Mouse (Mus musculus) hindbrain, embryonic 12.5 days (tissue): ENCODE results near the gene Robo3. TPM values are rescaled to one million over a fixed set of nuclear protein-coding genes. Genes with fewer than 3 reads are reported as not detected.

ENCODE experiments used
- ATAC-seq: fragments of 200-750 bp; cut with Nextera tagmentation; 2 replicates; pipeline ENCODE4 v1.8.0; 2017; ENCODE audit warnings: moderate TSS enrichment; ENCODE audit not compliant: low FRiP score
- H3K27ac ChIP-seq: fragments of 300-500 bp; sonication (generic); 2 replicates; pipeline ENCODE4 v1.5.1; 2016; ENCODE audit warnings: mild to moderate bottlenecking
- H3K27me3 ChIP-seq: fragments of 300-500 bp; sonication (generic); 2 replicates; pipeline ENCODE4 v1.6.1; 2016; ENCODE audit warnings: mild to moderate bottlenecking
- H3K36me3 ChIP-seq: fragments of 300-500 bp; sonication (generic); 2 replicates; pipeline ENCODE4 v1.6.1; 2016; ENCODE audit warnings: mild to moderate bottlenecking
- H3K4me1 ChIP-seq: fragments of 300-500 bp; sonication (generic); 2 replicates; pipeline ENCODE4 v1.6.1; 2016
- H3K4me2 ChIP-seq: fragments of 300-500 bp; sonication (generic); replicated peaks from 2 replicates; pipeline ENCODE4 v1.6.1; 2016; ENCODE audit warnings: mild to moderate bottlenecking
- H3K4me3 ChIP-seq: fragments of 300-500 bp; sonication (generic); 2 replicates; pipeline ENCODE4 v1.5.1; 2016; ENCODE audit warnings: mild to moderate bottlenecking
- H3K9ac ChIP-seq: fragments of 300-500 bp; sonication (generic); 2 replicates; pipeline ENCODE4 v1.6.1; 2016; ENCODE audit warnings: mild to moderate bottlenecking, moderate library complexity
- H3K9me3 ChIP-seq: fragments of 300-500 bp; sonication (generic); replicated peaks from 2 replicates; pipeline ENCODE4 v1.6.1; 2016; ENCODE audit warnings: mild to moderate bottlenecking
- WGBS: fragments of 180-500 bp; shearing (Covaris S2); methylation state at CpG from one replicate; pipeline ENCODE4 v1.1.7; 2016; 5-methylcytosine and 5-hydroxymethylcytosine counted together
- polyA plus RNA-seq: library from polyadenylated mRNA; unstranded; fragments of >200 nt; fragmentation: Nextera tagmentation; extraction: Ambion mirVana; gene quantifications from 2 replicates; pipeline ENCODE4 v1.2.1, GENCODE M21; 2016

Gene Robo3
- polyA plus RNA-seq = 155 and 187 TPM in 2 replicates

DNA sequence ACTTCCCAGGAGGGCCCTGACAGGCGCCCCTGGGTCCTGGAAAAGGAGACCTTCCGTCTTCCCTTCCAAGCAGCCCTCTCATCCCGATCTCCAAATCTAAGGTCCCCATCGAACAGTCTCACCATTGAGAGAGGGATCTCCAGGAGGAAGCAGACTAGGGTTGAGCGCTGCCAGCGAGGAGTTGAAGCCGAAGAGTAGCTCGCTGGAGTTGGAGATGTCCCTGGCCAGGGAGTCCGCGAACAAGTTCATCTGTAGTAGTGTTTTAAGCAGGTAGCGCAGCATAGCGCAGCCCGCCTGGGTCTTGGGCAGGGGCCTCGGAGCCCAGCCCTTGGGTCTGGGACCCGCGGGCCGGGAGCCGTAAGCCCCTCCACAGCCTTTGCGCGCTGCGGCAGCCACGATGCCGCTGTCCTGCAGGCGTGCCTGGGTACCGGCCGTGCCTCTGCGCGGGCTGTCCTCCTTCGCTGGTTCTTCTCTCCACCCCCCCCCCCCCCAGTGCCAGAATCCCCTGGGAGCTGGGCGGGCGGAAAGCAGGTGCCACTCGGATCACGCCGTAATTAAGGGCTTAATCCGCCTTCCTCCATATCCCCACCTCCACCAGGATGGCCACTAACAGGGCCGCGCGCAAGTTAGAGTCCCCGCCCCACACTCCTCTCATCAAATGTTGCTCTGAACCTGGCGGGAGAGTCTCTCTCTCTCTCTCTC, at the start of gene Robo3:
Robo3 (minus strand) TSS at position 527 of the 702 bp plus-strand sequence.
- Histone ChIP-seq H3K9me3 (no peaks in the 10 kb centered on the region), H3K9ac (peak within 1 kb of the TSS; percentile 54), H3K4me1 (peaks cover 23% of the 10 kb centered on the region), H3K27me3 (peaks cover 83% of the 10 kb centered on the region), H3K4me2 (peak within 1 kb of the TSS; percentile 62), H3K27ac (peak within 1 kb of the TSS; percentile 67), H3K36me3 (no peaks in the 10 kb centered on the region), H3K4me3 (peak within 1 kb of the TSS; percentile 41)
- peak; percentile 41 for ATAC-seq
- under 1% methylated on average over 40 of the region's 40 CpGs for WGBS

DNA sequence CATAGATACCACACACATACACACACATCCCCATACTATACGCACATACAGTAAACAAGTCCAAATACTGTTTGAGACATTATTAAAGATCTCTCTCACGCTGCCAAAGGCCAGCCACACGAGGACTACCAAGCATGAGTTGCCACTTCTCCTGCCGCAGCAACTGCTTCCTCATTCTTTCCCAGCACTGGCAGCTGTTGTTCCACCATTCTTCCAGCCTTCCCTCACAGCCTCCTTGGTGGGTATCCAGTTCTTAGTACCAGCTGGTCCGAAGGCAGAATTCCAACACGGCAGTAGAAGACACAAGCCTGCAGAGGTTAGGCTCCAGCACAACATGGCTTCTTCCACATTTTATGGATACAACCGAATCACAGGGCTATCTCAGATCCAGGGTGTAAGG, 41.9 kb upstream of the Robo3 start:
- Histone ChIP-seq H3K27ac (no peak overlapping the region), H3K36me3 (no peaks in the 10 kb centered on the region), H3K4me1 (no peaks in the 10 kb centered on the region), H3K9me3 (no peaks in the 10 kb centered on the region), H3K27me3 (no peaks in the 10 kb centered on the region), H3K4me2 (no peak overlapping the region), H3K4me3 (no peak overlapping the region), H3K9ac (no peak overlapping the region)
- no peak for ATAC-seq
- 88% methylated on average over 7 of the region's 7 CpGs for WGBS

DNA sequence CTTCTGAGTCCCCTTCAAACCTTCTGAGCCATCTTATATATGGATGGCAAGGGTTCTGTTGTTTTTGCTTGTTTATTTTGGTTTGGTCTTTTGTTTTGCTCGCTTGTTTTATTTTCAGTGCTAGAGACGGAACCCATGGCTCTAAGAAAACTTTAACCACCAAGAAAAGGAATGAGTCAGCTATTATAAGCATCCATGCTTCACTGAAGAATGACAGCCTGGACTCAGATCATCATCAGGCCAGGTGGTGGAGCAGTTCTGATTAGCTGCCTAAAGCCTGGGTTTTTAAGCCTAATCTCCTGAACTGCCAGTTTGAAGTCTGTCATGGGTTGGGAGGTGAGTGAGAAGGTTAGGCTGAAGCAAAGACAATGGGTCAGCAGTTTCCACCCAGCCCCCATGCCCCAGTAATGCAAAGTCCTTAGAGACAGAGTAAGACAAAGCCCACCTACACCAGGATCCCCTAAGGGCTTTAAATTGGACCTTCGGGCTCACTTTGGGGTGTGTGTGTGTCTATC, 40.6 kb upstream of the Robo3 start:
- Histone ChIP-seq H3K4me3 (no peak overlapping the region), H3K4me2 (no peak overlapping the region), H3K9me3 (no peaks in the 10 kb centered on the region), H3K9ac (no peak overlapping the region), H3K27me3 (no peaks in the 10 kb centered on the region), H3K36me3 (no peaks in the 10 kb centered on the region), H3K27ac (no peak overlapping the region), H3K4me1 (no peaks in the 10 kb centered on the region)
- 73% methylated on average over 3 of the region's 3 CpGs for WGBS
- ATAC-seq = no peak

DNA sequence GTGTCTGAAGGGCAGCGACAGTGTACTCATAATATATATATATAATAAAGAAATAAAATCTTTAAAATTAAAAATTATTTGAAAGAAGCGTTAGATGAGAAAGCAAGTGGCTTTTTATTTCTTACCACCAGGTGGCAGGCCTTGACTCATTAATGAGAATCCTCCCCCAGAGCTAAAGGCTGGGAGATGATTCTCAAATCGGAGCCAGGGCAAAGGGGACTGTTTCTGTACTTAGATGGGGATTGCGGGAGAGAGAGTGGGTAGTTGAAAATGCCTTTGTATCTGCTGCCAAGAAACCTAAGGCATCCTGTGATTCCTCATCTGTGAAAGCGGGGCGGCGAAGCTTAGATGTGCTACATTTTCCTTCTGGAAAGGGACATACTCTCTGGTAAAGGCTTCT, 29.7 kb upstream of the Robo3 start:
- no peaks in the 10 kb centered on the region for H3K36me3 ChIP-seq
- H3K27ac ChIP-seq = no peak overlapping the region
- H3K4me2 ChIP-seq = no peak overlapping the region
- no peak overlapping the region for H3K9ac ChIP-seq
- no peak for ATAC-seq
- peaks cover 19% of the 10 kb centered on the region for H3K4me1 ChIP-seq
- WGBS = 12% methylated on average over 7 of the region's 7 CpGs
- no peaks in the 10 kb centered on the region for H3K9me3 ChIP-seq
- H3K27me3 ChIP-seq = peaks cover 59% of the 10 kb centered on the region
- H3K4me3 ChIP-seq = no peak overlapping the region

DNA sequence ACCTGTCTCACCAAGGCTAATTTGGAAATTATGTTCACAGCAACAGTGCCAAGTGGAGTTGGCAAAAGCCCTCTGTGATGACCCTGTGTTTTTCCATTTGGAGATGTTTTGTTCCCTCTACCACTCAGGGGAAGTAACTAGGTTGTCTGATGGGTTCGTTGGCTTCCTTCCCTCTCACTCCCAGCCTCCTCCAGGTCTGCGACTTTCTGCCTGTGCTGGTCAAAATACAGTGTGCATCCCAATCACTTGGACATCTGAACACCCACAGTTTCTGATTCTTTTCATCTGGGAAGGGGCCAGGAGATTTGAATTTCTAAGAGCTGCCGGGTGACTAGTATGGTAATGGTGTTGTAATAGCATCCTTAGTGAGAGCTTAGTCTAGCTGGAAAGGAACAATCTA, 28.5 kb upstream of the Robo3 start:
- no peak for ATAC-seq
- Histone ChIP-seq H3K9ac (no peak overlapping the region), H3K9me3 (no peaks in the 10 kb centered on the region), H3K36me3 (no peaks in the 10 kb centered on the region), H3K27me3 (peaks cover 71% of the 10 kb centered on the region), H3K4me1 (peaks cover 23% of the 10 kb centered on the region), H3K4me3 (no peak overlapping the region), H3K4me2 (no peak overlapping the region), H3K27ac (no peak overlapping the region)
- WGBS = 8% methylated on average over 3 of the region's 3 CpGs

DNA sequence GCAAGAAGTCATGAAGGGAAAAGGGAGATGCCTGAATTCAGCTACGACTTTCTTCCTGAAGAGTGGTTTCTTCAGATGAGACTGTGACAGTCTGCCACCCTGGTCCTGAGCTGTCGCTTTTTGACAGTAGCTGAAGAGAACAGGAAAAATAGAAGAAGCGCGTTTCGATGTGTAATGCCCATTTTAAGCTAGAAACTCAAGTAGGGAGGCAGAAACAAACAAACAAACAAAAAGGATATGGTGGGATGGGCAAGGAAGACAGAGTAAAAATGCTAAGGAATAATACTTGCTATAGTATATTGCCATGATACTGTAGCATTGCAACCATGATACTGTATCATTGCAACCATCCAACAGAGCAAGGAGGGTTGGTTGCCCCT, 27.9 kb upstream of the Robo3 start:
- no peak for ATAC-seq
- Histone ChIP-seq H3K4me3 (peak overlapping the region; percentile 50), H3K9ac (peak overlapping the region; percentile 75), H3K36me3 (no peaks in the 10 kb centered on the region), H3K4me1 (peaks cover 29% of the 10 kb centered on the region), H3K9me3 (no peaks in the 10 kb centered on the region), H3K27me3 (peaks cover 76% of the 10 kb centered on the region), H3K4me2 (peak overlapping the region; percentile 85), H3K27ac (peak overlapping the region; percentile 97)
- 9% methylated on average over 5 of the region's 5 CpGs for WGBS

DNA sequence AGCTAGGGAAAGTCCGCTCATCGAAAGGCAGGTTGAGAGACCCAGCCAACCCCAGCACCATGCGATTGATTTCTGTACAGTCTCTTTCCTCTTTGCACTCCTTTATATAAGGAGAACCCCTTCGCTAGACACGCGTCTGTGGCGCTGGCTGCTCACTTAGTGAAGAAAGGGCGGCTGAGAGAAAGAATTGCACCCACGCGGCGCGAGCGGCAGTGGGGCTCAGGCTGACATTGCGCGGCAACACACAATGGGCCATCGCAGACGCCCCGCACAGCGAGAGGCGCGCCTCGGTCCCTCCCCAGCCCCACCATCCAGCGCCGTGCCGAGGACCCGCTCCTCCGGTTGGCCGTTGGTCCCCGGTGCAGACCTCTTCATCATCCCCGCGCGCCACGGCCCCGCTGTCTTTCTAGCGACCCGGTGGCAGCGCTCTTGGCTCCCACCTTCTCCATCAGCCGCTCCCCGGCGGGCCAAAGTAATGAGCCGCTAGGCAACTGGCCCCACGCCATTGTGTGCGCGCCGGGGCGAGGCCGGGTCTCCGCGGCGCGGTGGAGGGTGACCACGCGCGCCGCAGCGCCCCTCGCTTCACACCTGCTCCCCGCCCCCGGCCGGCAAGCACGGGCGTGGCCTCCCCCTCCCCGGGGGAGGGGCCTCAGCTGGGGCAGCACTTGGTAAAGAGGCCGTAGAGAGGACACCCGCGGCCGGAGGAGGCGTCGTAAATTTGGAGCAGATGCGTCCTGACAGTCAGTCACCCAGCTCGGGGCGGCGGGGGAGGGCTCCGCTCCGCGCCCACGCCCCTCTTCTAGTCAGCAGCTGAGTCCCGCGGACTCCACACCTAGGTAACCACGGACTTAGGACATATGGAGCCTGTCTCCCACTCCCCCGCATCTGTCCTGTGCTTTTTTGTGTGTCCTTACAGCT, 27.3 kb upstream of the Robo3 start:
- H3K36me3 ChIP-seq = no peaks in the 10 kb centered on the region
- H3K9ac ChIP-seq = peak overlapping the region; percentile 75
- H3K4me1 ChIP-seq = peaks cover 35% of the 10 kb centered on the region
- under 1% methylated on average over 81 of the region's 81 CpGs for WGBS
- peak; percentile 71 for ATAC-seq
- peak overlapping the region; percentile 85 for H3K4me2 ChIP-seq
- peaks cover 82% of the 10 kb centered on the region for H3K27me3 ChIP-seq
- peak overlapping the region; percentile 97 for H3K27ac ChIP-seq
- peak overlapping the region; percentile 50 for H3K4me3 ChIP-seq
- H3K9me3 ChIP-seq = no peaks in the 10 kb centered on the region

DNA sequence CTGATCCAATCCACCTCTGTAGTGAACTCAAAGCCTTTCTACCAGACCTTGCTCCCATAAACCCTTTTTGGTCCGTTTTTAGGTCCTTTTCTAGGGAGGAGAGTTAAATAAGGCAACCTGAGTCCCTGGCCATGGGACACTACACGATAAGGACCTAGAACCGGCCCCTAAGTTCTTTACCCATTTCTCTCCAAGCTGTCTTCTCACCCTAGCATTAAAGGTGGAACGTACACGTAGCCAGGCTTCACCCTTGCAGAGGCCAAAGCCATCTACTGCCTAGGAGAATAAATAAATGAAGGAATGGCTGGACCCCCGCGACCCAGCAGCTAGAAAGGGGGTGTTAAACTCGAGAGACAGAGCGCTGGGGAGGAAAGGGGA, 26.6 kb upstream of the Robo3 start:
- no peaks in the 10 kb centered on the region for H3K36me3 ChIP-seq
- ATAC-seq = no peak
- peaks cover 89% of the 10 kb centered on the region for H3K27me3 ChIP-seq
- peaks cover 41% of the 10 kb centered on the region for H3K4me1 ChIP-seq
- peak overlapping the region; percentile 75 for H3K9ac ChIP-seq
- peak overlapping the region; percentile 50 for H3K4me3 ChIP-seq
- H3K9me3 ChIP-seq = no peaks in the 10 kb centered on the region
- H3K4me2 ChIP-seq = peak overlapping the region; percentile 85
- WGBS = 0% methylated on average over 9 of the region's 9 CpGs
- peak overlapping the region; percentile 97 for H3K27ac ChIP-seq

DNA sequence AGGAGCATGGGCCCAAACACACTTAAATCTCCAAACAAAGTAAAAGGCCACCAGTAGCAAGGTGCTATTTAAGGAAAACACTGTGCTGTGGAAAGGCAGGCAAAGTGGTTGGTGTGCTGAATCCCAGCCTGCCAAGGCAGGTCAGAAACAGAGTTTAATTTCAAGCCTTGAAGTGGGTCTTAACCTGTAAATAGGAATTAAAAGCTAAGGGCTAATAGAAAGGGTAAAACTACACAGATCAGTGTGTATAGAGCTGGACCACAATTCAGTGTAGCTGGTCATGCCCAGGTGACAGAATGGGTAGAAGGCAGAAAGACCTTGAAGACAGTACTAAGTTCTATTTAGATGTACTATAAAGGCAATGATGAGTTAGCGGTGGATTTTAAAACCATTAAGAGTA, 24.1 kb upstream of the Robo3 start:
- Histone ChIP-seq H3K4me2 (peak overlapping the region; percentile 44), H3K9ac (no peak overlapping the region), H3K36me3 (no peaks in the 10 kb centered on the region), H3K4me1 (peaks cover 56% of the 10 kb centered on the region), H3K27me3 (peaks cover 92% of the 10 kb centered on the region), H3K4me3 (no peak overlapping the region), H3K9me3 (no peaks in the 10 kb centered on the region), H3K27ac (peak overlapping the region; percentile 58)
- no peak for ATAC-seq
- WGBS = 38% methylated on average over 1 of the region's 1 CpGs

DNA sequence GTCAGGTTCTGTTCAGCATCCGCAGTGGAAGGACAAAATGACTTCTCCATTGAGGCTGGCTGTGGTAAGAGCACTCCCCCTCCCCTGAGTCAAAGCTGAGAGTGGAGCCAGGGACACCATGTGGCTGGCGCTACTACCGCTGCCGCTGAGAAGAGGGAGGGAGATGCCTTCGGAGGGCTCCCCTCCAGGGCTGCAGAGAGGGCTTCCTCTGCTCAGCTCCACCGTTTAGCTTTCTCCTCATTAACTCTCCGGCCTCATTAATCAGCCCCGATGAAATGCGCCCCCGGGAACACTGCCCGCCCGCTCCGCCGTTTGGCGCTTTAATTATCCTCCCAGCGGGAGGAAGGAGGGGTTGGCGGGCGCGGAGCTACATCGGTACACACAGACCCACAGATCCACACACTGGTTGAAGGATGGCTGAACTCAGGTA, 23.4 kb upstream of the Robo3 start:
- Histone ChIP-seq H3K4me2 (peak overlapping the region; percentile 44), H3K27me3 (peaks cover 87% of the 10 kb centered on the region), H3K9me3 (no peaks in the 10 kb centered on the region), H3K4me1 (peaks cover 58% of the 10 kb centered on the region), H3K4me3 (peak overlapping the region; percentile 24), H3K9ac (no peak overlapping the region), H3K36me3 (no peaks in the 10 kb centered on the region), H3K27ac (peak overlapping the region; percentile 58)
- under 1% methylated on average over 18 of the region's 20 CpGs for WGBS
- ATAC-seq = peak; percentile 57

DNA sequence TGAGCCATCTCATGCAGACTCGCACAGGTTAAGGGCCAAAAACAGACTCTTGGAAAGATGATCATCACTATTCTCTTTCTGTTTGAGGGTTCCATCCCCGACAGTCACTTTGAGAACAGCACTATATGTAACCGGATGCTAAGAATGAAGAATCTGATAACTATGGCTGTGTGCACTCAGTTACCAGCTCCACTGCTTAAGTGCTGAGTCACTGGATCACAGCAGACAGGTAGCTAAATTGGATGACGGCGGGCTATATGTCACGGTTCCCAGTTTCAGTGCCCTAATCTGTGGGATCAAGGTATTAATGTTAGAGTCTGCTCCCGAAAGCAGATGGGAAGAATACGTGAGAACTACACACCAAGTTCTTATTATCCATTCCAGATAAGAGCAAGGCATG, 22.8 kb upstream of the Robo3 start:
- Histone ChIP-seq H3K4me3 (peak overlapping the region; percentile 24; the same call in 1 of the 2 replicates), H3K27ac (peak overlapping the region; percentile 58), H3K4me2 (peak overlapping the region; percentile 44), H3K4me1 (peaks cover 57% of the 10 kb centered on the region), H3K9ac (no peak overlapping the region), H3K27me3 (peaks cover 86% of the 10 kb centered on the region), H3K36me3 (no peaks in the 10 kb centered on the region), H3K9me3 (no peaks in the 10 kb centered on the region)
- 2% methylated on average over 8 of the region's 8 CpGs for WGBS
- ATAC-seq = no peak

DNA sequence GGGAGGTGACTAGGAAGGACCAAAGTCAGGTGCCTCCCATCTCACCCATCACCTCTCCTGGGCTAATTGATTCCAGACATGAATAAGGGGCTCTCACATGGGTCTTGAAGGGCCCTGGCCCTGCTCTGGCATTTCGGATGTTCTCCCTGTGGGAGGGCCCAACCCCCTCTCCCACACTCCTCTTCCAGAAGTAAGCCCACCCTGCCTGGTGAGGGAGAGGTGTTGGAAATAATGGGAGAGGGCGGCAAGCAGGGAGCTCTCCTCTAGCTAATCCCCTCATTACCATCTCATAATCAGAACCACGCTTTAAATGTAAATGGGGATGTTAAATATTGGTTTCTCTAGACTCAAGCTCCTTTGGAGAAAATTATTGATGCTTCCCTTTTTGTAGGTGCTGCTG, 21.9 kb upstream of the Robo3 start:
- H3K9me3 ChIP-seq = no peaks in the 10 kb centered on the region
- H3K4me3 ChIP-seq = no peak overlapping the region
- peaks cover 86% of the 10 kb centered on the region for H3K27me3 ChIP-seq
- H3K4me1 ChIP-seq = peaks cover 48% of the 10 kb centered on the region
- 0 out of 2 replicates have a peak overlapping the region, but pooled peaks have one; percentile 15 for H3K4me2 ChIP-seq
- no peak for ATAC-seq
- peak overlapping the region; percentile 76 for H3K27ac ChIP-seq
- 1% methylated on average over 3 of the region's 3 CpGs for WGBS
- H3K9ac ChIP-seq = no peak overlapping the region
- H3K36me3 ChIP-seq = no peaks in the 10 kb centered on the region
